Mouse (Mus musculus) erythroid progenitor cell, adult 5-6 weeks (primary cell): Measurements from ENCODE around the gene Tsga10ip. TPM values are rescaled to one million over a fixed set of nuclear protein-coding genes. Genes with fewer than 3 reads are reported as not detected.

Experiments used
- ATAC-seq: replicated peaks from 2 replicates; pipeline ENCODE4 v1.8.0; 2016; ENCODE audit warnings: moderate number of reproducible peaks, mild to moderate bottlenecking, moderate TSS enrichment, inconsistent platforms; ENCODE audit not compliant: poor library complexity, low FRiP score, severe bottlenecking
- total RNA-seq, 2 experiments: library from RNA; stranded (forward) in 1 of 2; stranded (reverse) in 1 of 2; fragments of 150-400 nt in 1 of 2; fragments of 186-747, 209-891 nt in 1 of 2; gene quantifications; 2 replicates each; pipeline versions ENCODE4 v1.2.3 to v1.2.4; 2015 to 2017; ENCODE audit warnings: low replicate concordance in 2 of 2

Gene Tsga10ip
- total RNA-seq, 2 experiments from 2014 or later, result not detected

DNA sequence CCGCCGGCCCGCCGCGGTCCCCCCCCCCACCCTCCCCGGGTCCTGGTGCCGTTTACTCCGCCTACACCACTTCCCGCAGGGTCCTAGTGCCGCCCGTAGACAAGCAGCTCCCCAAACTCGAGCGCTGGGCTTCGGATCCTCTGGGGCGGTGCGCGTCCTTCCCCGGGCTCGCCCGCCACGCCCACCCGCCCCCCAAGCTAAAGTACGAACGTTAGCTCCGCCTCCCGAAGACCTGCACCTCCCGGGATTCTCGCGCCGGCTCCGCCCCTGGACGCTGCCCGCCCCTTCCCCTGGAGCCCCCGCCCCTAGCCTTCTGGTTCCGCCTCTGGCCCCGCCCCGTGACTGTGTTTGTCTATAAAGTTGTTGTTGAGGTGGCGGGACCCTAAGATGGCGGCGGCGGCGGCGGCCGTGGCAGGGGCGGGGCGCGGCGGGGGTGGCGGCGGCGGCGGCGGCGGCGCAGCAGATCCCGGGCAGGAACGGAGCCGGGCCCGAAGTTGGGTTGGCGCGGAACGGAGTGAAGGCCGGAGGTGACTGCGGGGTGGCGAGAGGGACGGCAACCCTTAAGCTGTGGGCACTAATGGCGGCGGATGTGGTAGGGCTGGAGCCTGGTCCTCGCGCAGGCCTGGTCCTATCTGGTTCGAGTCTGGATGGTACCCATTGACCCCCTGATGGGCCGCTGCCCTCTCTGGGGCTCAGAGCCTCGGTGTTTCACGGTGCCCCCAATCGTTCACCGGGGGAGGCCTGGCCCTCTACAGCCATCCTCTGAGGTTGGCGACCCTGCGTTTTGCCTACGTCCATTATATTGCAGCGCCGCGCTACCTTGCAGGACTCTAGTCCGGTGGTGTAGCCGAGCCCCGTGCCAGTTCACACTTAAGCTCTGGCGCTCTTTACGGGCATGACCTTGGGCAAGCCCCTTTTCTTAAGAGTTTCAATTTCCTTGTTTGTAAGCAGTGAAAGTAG is 22.7 kb upstream of the Tsga10ip start, which contains the start of the genes Drap1 and AI837181:
Drap1 (minus strand) TSS at position 198 of the 960 bp plus-strand sequence.
AI837181 (plus strand) TSS at position 363 of the 960 bp plus-strand sequence.
- peak; percentile 78 for ATAC-seq

- peak; percentile 23 for ATAC-seq
Observed at GRCm38 (mm10) chr19:5424092-5424781, 21.9 kb upstream of the Tsga10ip start.

DNA sequence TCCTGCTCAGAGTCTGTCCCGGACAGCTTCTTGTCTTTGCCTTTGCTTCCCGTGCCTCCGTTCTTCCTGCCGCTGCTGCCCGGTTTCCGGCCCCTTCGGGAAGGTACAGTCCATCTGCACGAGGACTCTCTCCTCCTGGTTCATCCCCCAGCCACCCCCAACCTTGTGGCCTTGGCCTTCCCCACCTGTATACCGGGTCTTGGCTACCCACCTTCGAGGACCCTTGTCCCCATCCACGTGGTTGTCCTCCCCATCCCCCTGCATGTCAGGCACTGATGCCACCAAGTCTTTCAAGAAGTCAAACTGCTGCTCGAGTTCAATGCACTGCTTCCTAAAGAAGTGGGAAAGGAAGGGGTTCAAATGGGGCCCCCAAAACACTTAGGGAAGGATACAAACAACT is 21.2 kb upstream of the Tsga10ip start:
- no peak for ATAC-seq

DNA sequence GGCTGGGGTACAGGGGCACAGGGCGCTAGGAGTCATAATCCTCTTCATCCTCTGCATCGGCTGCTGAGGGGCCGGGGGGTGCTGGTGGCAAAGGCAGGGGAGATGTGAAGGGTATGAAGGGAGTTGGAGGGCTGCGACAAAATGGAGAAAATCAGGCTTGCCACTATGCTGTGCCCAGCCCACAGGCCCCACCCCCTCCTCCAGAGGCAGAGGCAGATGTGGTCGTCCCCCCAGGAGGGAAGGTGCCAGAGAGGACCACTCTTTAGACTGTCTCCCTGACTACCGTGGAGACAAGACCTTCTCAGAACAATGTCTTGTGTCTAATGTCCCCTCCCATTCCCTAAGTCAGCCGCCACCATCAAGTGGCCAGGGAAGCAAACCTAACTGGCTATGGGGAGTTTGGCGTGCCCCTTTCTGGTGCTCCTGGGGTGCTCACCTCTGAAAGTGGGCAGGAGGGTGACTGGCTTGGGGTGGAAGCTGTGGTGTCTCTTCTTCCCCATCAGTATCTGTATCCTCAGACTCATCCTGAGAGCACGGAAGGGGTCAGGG is 20.6 kb upstream of the Tsga10ip start:
- ATAC-seq, result no peak

DNA sequence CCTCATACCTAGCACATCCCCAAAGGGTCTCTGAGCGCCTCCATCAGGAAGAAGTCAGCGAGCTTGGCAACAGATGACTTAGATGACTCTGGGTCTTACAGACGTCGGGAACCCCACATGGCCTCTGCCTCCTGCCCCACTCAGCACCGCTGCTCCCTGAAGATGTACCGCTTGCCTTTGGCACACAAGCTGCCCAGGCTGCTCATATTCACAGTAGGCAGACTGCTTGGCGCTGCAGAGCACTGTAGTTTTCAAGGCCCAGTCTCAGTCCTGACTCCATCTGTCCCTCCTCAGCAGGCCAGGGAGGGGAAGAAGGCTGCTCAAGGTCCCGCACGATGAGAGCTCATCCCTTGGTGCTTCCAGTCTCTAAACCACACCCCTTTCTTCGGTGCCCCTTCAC is 19.9 kb upstream of the Tsga10ip start:
- ATAC-seq, result no peak

- ATAC-seq, result no peak
Observed at GRCm38 (mm10) chr19:5421784-5422183, 19.5 kb upstream of the Tsga10ip start.

GRCm38 (mm10) chr19:5420579-5420978 is 18.3 kb upstream of the Tsga10ip start:
- no peak for ATAC-seq

DNA sequence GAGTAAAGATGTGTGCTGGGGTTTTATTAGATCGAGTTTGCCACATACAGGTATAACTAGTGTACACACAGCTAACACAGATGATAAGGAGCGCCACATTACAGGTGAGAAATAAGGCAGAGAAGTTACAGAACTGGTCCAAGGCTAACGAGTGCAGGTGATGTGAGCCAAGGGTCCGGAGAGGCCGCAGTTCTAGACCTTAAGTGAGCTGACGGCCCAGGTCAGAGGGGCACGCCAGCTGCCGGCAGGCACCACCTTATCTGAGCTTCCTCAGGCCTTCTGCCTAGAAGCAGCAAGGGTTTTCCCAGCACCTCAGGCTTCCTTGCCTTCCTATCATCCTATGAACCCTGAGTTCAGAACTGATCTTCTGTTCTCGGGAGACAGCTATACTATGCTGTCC is 17.3 kb upstream of the Tsga10ip start:
- ATAC-seq, result no peak

- no peak for ATAC-seq
Observed at GRCm38 (mm10) chr19:5418750-5419466, 16.6 kb upstream of the Tsga10ip start.

DNA sequence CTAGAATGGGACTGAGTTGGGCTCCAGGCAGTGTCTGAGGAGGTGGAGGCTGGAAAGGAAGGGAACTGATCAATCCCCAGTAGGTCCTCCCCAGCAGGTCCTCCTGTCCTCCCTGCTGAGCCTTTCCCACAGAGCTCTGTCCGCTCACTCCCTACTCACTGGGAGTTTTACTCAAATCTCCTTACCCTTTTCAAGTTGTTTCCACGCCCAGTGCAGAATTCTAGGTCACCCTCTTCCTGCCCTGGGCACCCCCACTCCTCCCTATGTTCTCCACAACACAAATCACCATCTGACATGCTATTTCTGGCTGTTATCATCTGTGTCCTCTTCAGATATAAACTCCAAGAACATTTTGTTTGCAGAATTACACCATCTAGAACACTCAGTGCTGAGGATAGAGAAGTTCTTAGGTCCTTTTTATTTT is 12.2 kb upstream of the Tsga10ip start:
- no peak for ATAC-seq

- ATAC-seq, result no peak
Observed at GRCm38 (mm10) chr19:5413840-5414239, 11.5 kb upstream of the Tsga10ip start.

- no peak for ATAC-seq
Observed at GRCm38 (mm10) chr19:5411961-5412360, 9.6 kb upstream of the Tsga10ip start.

- ATAC-seq, result no peak
Observed at GRCm38 (mm10) chr19:5410641-5411040, 8.3 kb upstream of the Tsga10ip start.

- ATAC-seq, result no peak
Observed at GRCm38 (mm10) chr19:5409068-5409467, 6.7 kb upstream of the Tsga10ip start.

DNA sequence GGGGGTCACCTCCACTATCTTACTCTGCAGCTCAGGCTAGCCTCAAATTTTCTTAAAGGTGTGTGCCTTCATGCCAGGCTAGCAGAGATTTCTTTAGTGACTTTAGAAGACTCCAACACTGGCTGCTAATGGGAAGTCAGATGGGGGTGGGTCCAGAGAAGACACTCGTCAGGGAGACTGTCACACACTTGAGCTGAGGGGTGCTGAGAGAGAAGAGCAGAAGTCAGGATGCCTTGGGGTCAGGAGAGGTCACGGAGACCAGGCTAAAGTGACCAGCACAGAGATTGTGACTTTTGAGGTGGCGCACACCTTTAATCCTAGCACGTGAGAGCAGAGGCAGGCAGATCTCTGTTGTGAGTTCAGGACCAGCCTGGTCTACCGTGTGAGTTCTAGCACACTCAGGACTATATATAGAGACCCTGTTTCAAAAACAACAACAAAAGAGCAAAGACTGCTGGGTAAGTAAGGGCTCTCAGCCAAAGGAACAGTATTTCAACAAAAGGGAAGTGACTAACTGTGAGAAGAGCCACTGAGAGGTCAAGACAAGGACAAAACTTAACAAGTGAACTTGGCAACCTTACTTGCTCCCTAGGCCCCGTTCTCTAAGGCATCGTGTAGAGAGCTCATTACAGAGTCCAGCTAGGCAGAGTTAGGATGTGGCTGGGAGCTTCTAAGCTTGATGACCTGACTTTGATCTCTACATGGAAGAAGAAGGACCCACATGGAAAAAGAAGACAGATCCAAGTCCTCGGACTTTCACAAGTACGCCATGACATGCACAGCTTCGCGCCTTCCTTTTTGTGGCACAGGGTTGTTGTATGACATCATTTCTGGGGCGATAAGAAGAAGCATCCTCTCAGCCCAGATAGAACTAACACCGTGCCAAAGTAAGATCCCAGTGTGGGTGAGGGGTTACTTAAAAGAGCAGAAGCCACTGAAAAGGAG is 6.0 kb upstream of the Tsga10ip start:
- no peak for ATAC-seq

- ATAC-seq, result peak; percentile 82
Observed at GRCm38 (mm10) chr19:5407133-5407532, 4.8 kb upstream of the Tsga10ip start.

GRCm38 (mm10) chr19:5406531-5407126 is 4.3 kb upstream of the Tsga10ip start:
- peak; percentile 72 for ATAC-seq

- peak; percentile 47 for ATAC-seq
Observed at GRCm38 (mm10) chr19:5405924-5406323, 3.6 kb upstream of the Tsga10ip start.
